Mouse (Mus musculus) lung, adult 2 months (tissue): ENCODE measurements around the gene Poldip3.

ENCODE experiments used
- CTCF ChIP-seq: fragments of 200-500 bp; IDR thresholded peaks from 2 replicates; pipeline ENCODE4 v1.5.1; 2011; ENCODE audit warnings: mild to moderate bottlenecking, low read length, control low read depth; ENCODE audit not compliant: insufficient read depth
- POLR2A ChIP-seq: fragments of 200-500 bp; IDR thresholded peaks from 2 replicates; pipeline ENCODE4 v1.6.1; 2011; ENCODE audit warnings: low read depth, mild to moderate bottlenecking, control low read depth, low read length, borderline replicate concordance; ENCODE audit errors: extremely low read depth

- TF ChIP-seq POLR2A (no peak), CTCF (no peak)
Measured at GRCm38 (mm10) chr15:83158587-83159160, 9.5 kb upstream of the Poldip3 start.
